Mouse (Mus musculus): ENCODE measurements at regions not wholly inside any gene's neighbourhood (a gene's known extent, or its start where the extent isn't known, plus 50 kb on each side); places are given as distances from the start of the nearest gene placed in this dataset.

DNA sequence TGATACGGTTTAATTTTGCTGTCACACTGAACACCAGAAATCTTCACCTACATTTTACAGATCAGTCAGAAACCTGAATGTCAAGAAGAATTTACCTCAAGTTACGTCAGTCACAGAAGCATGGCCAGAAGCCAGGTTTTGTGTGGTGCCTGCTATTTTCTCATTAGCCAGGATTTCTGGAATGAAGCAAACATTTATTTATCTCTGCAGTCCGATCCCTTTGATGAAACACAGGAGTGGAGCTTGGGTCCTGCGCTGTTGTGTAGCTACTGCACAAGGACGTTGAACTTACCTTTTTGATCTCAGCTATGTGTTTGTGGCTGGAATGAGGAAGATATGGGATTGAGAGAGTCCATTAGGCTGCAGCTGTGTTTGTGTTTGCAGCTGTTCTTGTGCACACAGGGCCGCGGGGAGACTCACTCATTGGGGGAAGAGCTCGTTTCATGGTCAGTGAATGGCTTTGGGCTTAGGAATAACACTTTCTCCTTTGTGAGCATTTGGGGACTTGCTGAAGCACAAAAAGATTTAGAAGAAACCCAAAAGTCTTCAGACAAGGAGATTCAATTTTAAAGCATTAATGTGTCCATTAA is 318.2 kb downstream of the Gpat3 start:
- Histone ChIP-seq H3K79me2 (replicated peaks; ENCODE audit: control insufficient read depth, extremely low read depth, insufficient read depth, poor library complexity, severe bottlenecking) (no peaks in the 10 kb centered on the region), H3K36me3 (replicated peaks in 1 of 2; ENCODE audit: control insufficient read depth in 1 of 2, insufficient read depth in 1 of 2, low read length in 1 of 2) (no peaks in the 10 kb centered on the region), H3K4me3 (replicated peaks in 1 of 3; ENCODE audit: low read depth in 2 of 3, low read length in 2 of 3, poor library complexity in 1 of 3) (no peak overlapping the region), H3K9ac (ENCODE audit: insufficient read depth, low read depth) (no peak overlapping the region), H3K27ac (ENCODE audit: insufficient read depth, low read depth) (no peak overlapping the region), H3K4me1 (ENCODE audit: control insufficient read depth in 1 of 2, insufficient read depth in 2 of 2) (peaks cover 2 to 26% of the 10 kb centered on the region in 2 experiments; a peak in 3 of 4 replicates), H3K27me3 (replicated peaks) (no peaks in the 10 kb centered on the region), H3K4me2 (ENCODE audit: insufficient read depth, low read depth, poor library complexity, severe bottlenecking) (no peak overlapping the region), H3K9me3 (replicated peaks; ENCODE audit: low read length) (no peaks in the 10 kb centered on the region)
- no peak for DNase-seq (ENCODE audit: extremely low read depth)
- in situ Hi-C loops (cut with MboI; ENCODE audit: low pct_ligation_motif_present, low pct_unique_long_range_greater_than_20kb, low sequenced_read_pairs) (no loop called here), dilution Hi-C loops (cut with MboI; ENCODE audit: extremely low pct_ligation_motif_present, extremely low pct_unique_long_range_greater_than_20kb, low sequenced_read_pairs) (no loop called here)
- TF ChIP-seq ZNF384 (IDR thresholded peaks at IDR 0.05; ENCODE audit: low read depth, low read length) (no peak), TCF12 (IDR thresholded peaks at IDR 0.05; ENCODE audit: low read depth, low read length) (no peak), POLR2AphosphoS2 (IDR thresholded peaks at IDR 0.05; ENCODE audit: low read depth, low read length) (no peak), MYC (IDR thresholded peaks at IDR 0.05; ENCODE audit: low read depth, low read length) (no peak), MAZ (IDR thresholded peaks at IDR 0.05; ENCODE audit: low read depth, low read length) (no peak), MEF2A (IDR thresholded peaks at IDR 0.05; ENCODE audit: borderline replicate concordance, low read depth, low read length) (no peak), KAT2A (IDR thresholded peaks at IDR 0.05; ENCODE audit: insufficient replicate concordance, low read length) (no peak), TBP (conservative IDR thresholded peaks at IDR 0.05; ENCODE audit: low read depth, low read length) (no peak), BHLHE40 (IDR thresholded peaks at IDR 0.05; ENCODE audit: low read depth, low read length) (no peak), JUN (IDR thresholded peaks at IDR 0.05; ENCODE audit: insufficient read depth, low read depth, low read length) (no peak), ELF1 (IDR thresholded peaks at IDR 0.05; ENCODE audit: low read depth, low read length) (no peak), E2F4 (IDR thresholded peaks at IDR 0.05; ENCODE audit: insufficient replicate concordance, low read depth, low read length) (no peak), CTCF (conservative IDR thresholded peaks at IDR 0.05 in 1 of 2, IDR thresholded peaks at IDR 0.05 in 1 of 2; ENCODE audit: low read depth in 2 of 2, low read length in 2 of 2) (no peak), CHD2 (IDR thresholded peaks at IDR 0.05; ENCODE audit: low read length) (no peak), SMC3 (IDR thresholded peaks at IDR 0.05; ENCODE audit: low read depth, low read length) (no peak), GABPA (IDR thresholded peaks at IDR 0.05; ENCODE audit: insufficient replicate concordance, low read depth, low read length) (no peak), NRF1 (IDR thresholded peaks at IDR 0.05; ENCODE audit: low read depth, low read length) (no peak), USF2 (conservative IDR thresholded peaks at IDR 0.05; ENCODE audit: low read depth, low read length) (no peak), CHD1 (IDR thresholded peaks at IDR 0.05; ENCODE audit: low read depth, low read length) (no peak), IRF4 (IDR thresholded peaks at IDR 0.05; ENCODE audit: low read depth, low read length) (no peak)

- peak overlapping the region; percentile 51; the same call in 1 of the 2 replicates for H3K4me2 ChIP-seq (ENCODE audit: insufficient read depth, low read depth, poor library complexity, severe bottlenecking)
- H3K79me2 ChIP-seq (replicated peaks; ENCODE audit: control insufficient read depth, extremely low read depth, insufficient read depth, poor library complexity, severe bottlenecking) = no peaks in the 10 kb centered on the region
- peak overlapping the region; percentile 61; the same call in 1 of the 2 replicates for H3K9ac ChIP-seq (ENCODE audit: insufficient read depth, low read depth)
- peak; percentile 82 for DNase-seq (ENCODE audit: extremely low read depth)
- no peaks in the 10 kb centered on the region for H3K27me3 ChIP-seq (replicated peaks)
- no peak overlapping the region for H3K4me3 ChIP-seq (replicated peaks in 1 of 3; ENCODE audit: low read depth in 2 of 3, low read length in 2 of 3, poor library complexity in 1 of 3)
- dilution Hi-C loops (cut with MboI; ENCODE audit: extremely low pct_ligation_motif_present, extremely low pct_unique_long_range_greater_than_20kb, low sequenced_read_pairs) = no loop called here
- no peaks in the 10 kb centered on the region for H3K36me3 ChIP-seq (replicated peaks in 1 of 2; ENCODE audit: control insufficient read depth in 1 of 2, insufficient read depth in 1 of 2, low read length in 1 of 2)
- H3K4me1 ChIP-seq (ENCODE audit: control insufficient read depth in 1 of 2, insufficient read depth in 2 of 2) = peaks cover 2 to 26% of the 10 kb centered on the region in 2 experiments; a peak in 3 of 4 replicates
- in situ Hi-C loops (cut with MboI; ENCODE audit: low pct_ligation_motif_present, low pct_unique_long_range_greater_than_20kb, low sequenced_read_pairs) = no loop called here
- no peak overlapping the region for H3K27ac ChIP-seq (ENCODE audit: insufficient read depth, low read depth)
- H3K9me3 ChIP-seq (replicated peaks; ENCODE audit: low read length) = no peaks in the 10 kb centered on the region
- TF ChIP-seq CTCF (conservative IDR thresholded peaks at IDR 0.05 in 1 of 2, IDR thresholded peaks at IDR 0.05 in 1 of 2; ENCODE audit: low read depth in 2 of 2, low read length in 2 of 2) = no peak
- TF ChIP-seq E2F4 (IDR thresholded peaks at IDR 0.05; ENCODE audit: insufficient replicate concordance, low read depth, low read length) = no peak
- TF ChIP-seq ELF1 (IDR thresholded peaks at IDR 0.05; ENCODE audit: low read depth, low read length) = no peak
- TF ChIP-seq BHLHE40 (IDR thresholded peaks at IDR 0.05; ENCODE audit: low read depth, low read length) = peak; percentile 61
- TF ChIP-seq RAD21 (IDR thresholded peaks at IDR 0.05; ENCODE audit: low read depth, low read length) = no peak
- peak; percentile 68; the same call in 1 of the 2 replicates for TF ChIP-seq JUND (conservative IDR thresholded peaks at IDR 0.05; ENCODE audit: low read depth, low read length)
- no peak for TF ChIP-seq KAT2A (IDR thresholded peaks at IDR 0.05; ENCODE audit: insufficient replicate concordance, low read length)
- TF ChIP-seq PAX5 (IDR thresholded peaks at IDR 0.05; ENCODE audit: low read length) = no peak
- no peak for TF ChIP-seq USF1 (IDR thresholded peaks at IDR 0.05; ENCODE audit: low read depth, low read length)
- peak; percentile 61 for TF ChIP-seq JUN (IDR thresholded peaks at IDR 0.05; ENCODE audit: insufficient read depth, low read depth, low read length)
- TF ChIP-seq TCF12 (IDR thresholded peaks at IDR 0.05; ENCODE audit: low read depth, low read length) = peak; percentile 50; the same call in 1 of the 2 replicates
- TF ChIP-seq MAFK (IDR thresholded peaks at IDR 0.05; ENCODE audit: insufficient replicate concordance, low read length) = peak; percentile 71; the same call in 1 of the 2 replicates
- no peak for TF ChIP-seq POLR2AphosphoS2 (IDR thresholded peaks at IDR 0.05; ENCODE audit: low read depth, low read length)
- no peak for TF ChIP-seq TBP (conservative IDR thresholded peaks at IDR 0.05; ENCODE audit: low read depth, low read length)
- no peak for TF ChIP-seq UBTF (IDR thresholded peaks at IDR 0.05; ENCODE audit: low read depth, low read length)
- peak; percentile 71 for TF ChIP-seq ETS1 (conservative IDR thresholded peaks at IDR 0.05; ENCODE audit: low read depth, low read length)
- TF ChIP-seq EP300 (IDR thresholded peaks at IDR 0.05; ENCODE audit: low read length) = peak; percentile 61; the same call in 1 of the 2 replicates
- no peak for TF ChIP-seq MXI1 (IDR thresholded peaks at IDR 0.05; ENCODE audit: low read depth, low read length)
- TF ChIP-seq CHD1 (IDR thresholded peaks at IDR 0.05; ENCODE audit: low read depth, low read length) = no peak
- TF ChIP-seq ZMIZ1 (IDR thresholded peaks at IDR 0.05; ENCODE audit: low read depth, low read length) = no peak
Measured at GRCm38 (mm10) chr5:101163112-101163511, 317.6 kb downstream of the Gpat3 start.

Measured in CH12.LX (cell line).